Mouse (Mus musculus) heart, postnatal 0 days (tissue): ENCODE data around the gene Pygo2. TPM values are rescaled to one million over a fixed set of nuclear protein-coding genes. Genes with fewer than 3 reads are reported as not detected.

Experiments
- ATAC-seq: fragments of 200-750 bp; cut with Nextera tagmentation; 2 replicates; pipeline ENCODE4 v1.8.0; 2017; ENCODE audit warnings: low read depth, moderate number of reproducible peaks, moderate library complexity; ENCODE audit not compliant: insufficient read depth
- DNase-seq: peaks from one replicate; pipeline ENCODE4 v3.0.0-alpha.2; 2016; ENCODE audit warnings: low spot score
- H3K27ac ChIP-seq: fragments of 300-500 bp; sonication (generic); 2 replicates; pipeline ENCODE4 v1.5.1; 2014; ENCODE audit warnings: low read depth, mild to moderate bottlenecking
- H3K27me3 ChIP-seq: fragments of 300-500 bp; sonication (generic); 2 replicates; pipeline ENCODE4 v1.6.1; 2014; ENCODE audit warnings: low read length, mixed read lengths; ENCODE audit not compliant: control insufficient read depth, insufficient read depth
- H3K36me3 ChIP-seq: fragments of 300-500 bp; sonication (generic); replicated peaks from 2 replicates; pipeline ENCODE4 v1.6.1; 2014; ENCODE audit warnings: low read length, mixed read lengths; ENCODE audit not compliant: control insufficient read depth, insufficient read depth
- H3K4me1 ChIP-seq: fragments of 300-500 bp; sonication (generic); 2 replicates; pipeline ENCODE4 v1.6.1; 2014; ENCODE audit warnings: antibody characterized with exemption; ENCODE audit not compliant: control insufficient read depth, insufficient read depth
- H3K4me2 ChIP-seq: fragments of 300-500 bp; sonication (generic); 2 replicates; pipeline ENCODE4 v1.6.1; 2014; ENCODE audit warnings: low read depth, mild to moderate bottlenecking, low read length, moderate library complexity
- H3K4me3 ChIP-seq: fragments of 300-500 bp; sonication (generic); 2 replicates; pipeline ENCODE4 v1.5.1; 2014; ENCODE audit warnings: low read depth, low read length
- H3K9ac ChIP-seq: fragments of 300-500 bp; sonication (generic); replicated peaks from 2 replicates; pipeline ENCODE4 v1.6.1; 2014; ENCODE audit warnings: low read depth, low read length, mixed read lengths
- H3K9me3 ChIP-seq: fragments of 300-500 bp; sonication (generic); replicated peaks from 2 replicates; pipeline ENCODE4 v1.6.1; 2016; ENCODE audit warnings: low read length; ENCODE audit not compliant: control insufficient read depth
- CTCF ChIP-seq: IDR thresholded peaks from 2 replicates; pipeline ENCODE4 v1.5.1; 2016; ENCODE audit warnings: antibody characterized with exemption, control low read depth, low read depth
- EP300 ChIP-seq: IDR thresholded peaks from 2 replicates; pipeline ENCODE4 v1.6.1; 2016; ENCODE audit warnings: antibody characterized with exemption, low read depth
- WGBS: fragments of 180-500 bp; shearing (Covaris S2); extraction: QIAGEN DNeasy Blood & Tissue Kit; methylation state at CpG from one replicate; pipeline ENCODE4 v1.1.7; 2014; 5-methylcytosine and 5-hydroxymethylcytosine counted together
- polyA plus RNA-seq: library from polyadenylated mRNA; unstranded; fragments of >200 nt; fragmentation: Nextera tagmentation; extraction: Ambion mirVana; gene quantifications from 2 replicates; pipeline ENCODE4 v1.2.1, GENCODE M21; 2015
- total RNA-seq: library from RNA; depleted of rRNA; stranded (reverse); fragments of >200 nt; gene quantifications from 2 replicates; pipeline ENCODE4 v1.2.3, GENCODE M21; 2014; ENCODE audit warnings: low replicate concordance

The Pygo2 gene
- total and polyA plus RNA-seq, 2 experiments from 2014 or later = 10.4 to 49.8 TPM

- 80% methylated on average over 7 of the region's 7 CpGs for WGBS
- Histone ChIP-seq H3K27ac (no peak overlapping the region), H3K9me3 (no peaks in the 10 kb centered on the region), H3K36me3 (peaks cover 27% of the 10 kb centered on the region), H3K4me3 (no peak overlapping the region), H3K4me1 (peaks cover 23% of the 10 kb centered on the region; the same call in 1 of the 2 replicates), H3K9ac (no peak overlapping the region), H3K27me3 (no peaks in the 10 kb centered on the region), H3K4me2 (no peak overlapping the region)
- ATAC-seq (no peak), DNase-seq (no peak)
- TF ChIP-seq CTCF (no peak), EP300 (no peak)
Measured at GRCm38 (mm10) chr3:89435041-89435440, 5.0 kb downstream of the Pygo2 start.

- TF ChIP-seq CTCF (no peak), EP300 (no peak)
- Histone ChIP-seq H3K27me3 (no peaks in the 10 kb centered on the region), H3K27ac (peak within 1 kb of the TSS; percentile 86), H3K9me3 (no peaks in the 10 kb centered on the region), H3K4me1 (peaks cover 23% of the 10 kb centered on the region; the same call in 1 of the 2 replicates), H3K4me3 (peak within 1 kb of the TSS; percentile 63), H3K4me2 (peak within 1 kb of the TSS; percentile 82), H3K36me3 (peaks cover 35% of the 10 kb centered on the region), H3K9ac (peak within 1 kb of the TSS; percentile 68)
- DNase-seq (peak; percentile 93), ATAC-seq (peak; percentile 88)
- 3% methylated on average over 16 of the region's 16 CpGs for WGBS
Measured at GRCm38 (mm10) chr3:89436176-89437113, 6.4 kb downstream of the Pygo2 start, which contains the start of gene Pbxip1. Gene Pbxip1, plus strand, starts transcription at chr3:89436706.

- ATAC-seq = peak; percentile 32; the same call in 1 of the 2 replicates
Measured at GRCm38 (mm10) chr3:89437269-89437668, 7.3 kb downstream of the Pygo2 start.

DNA sequence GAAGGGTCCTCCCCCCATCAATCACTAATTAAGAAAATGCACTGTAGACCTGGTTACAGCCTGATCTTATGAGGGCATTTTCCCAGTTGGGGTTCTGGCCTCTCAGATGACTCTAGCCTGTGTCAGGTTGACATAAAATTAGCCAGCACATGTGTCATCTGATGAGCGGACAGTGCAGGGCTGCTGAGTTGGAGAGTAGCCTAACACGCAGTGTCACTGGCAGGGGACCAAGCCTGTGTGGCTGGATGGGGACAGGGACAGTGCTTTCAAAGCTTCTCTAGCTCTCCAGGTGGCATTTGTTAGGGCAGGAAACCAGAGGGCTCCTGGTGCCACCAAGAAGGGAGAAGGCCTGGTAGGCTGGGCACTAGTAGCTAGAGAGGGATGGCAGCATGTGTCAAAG is 10.7 kb downstream of the Pygo2 start:
- Histone ChIP-seq H3K4me2 (no peak overlapping the region), H3K4me1 (peaks cover 23% of the 10 kb centered on the region; the same call in 1 of the 2 replicates), H3K9me3 (no peaks in the 10 kb centered on the region), H3K9ac (no peak overlapping the region), H3K27ac (no peak overlapping the region), H3K27me3 (no peaks in the 10 kb centered on the region), H3K36me3 (peaks cover 37% of the 10 kb centered on the region), H3K4me3 (no peak overlapping the region)
- TF ChIP-seq CTCF (no peak), EP300 (no peak)
- 74% methylated on average over 2 of the region's 2 CpGs for WGBS
- ATAC-seq = no peak
- DNase-seq = no peak

More at GRCm38 (mm10) chr3:89437269-89437668, 7.3 kb downstream of the Pygo2 start:
- Histone ChIP-seq H3K27me3 (no peaks in the 10 kb centered on the region), H3K4me1 (peaks cover 23% of the 10 kb centered on the region; the same call in 1 of the 2 replicates), H3K9me3 (no peaks in the 10 kb centered on the region), H3K9ac (peak overlapping the region; percentile 68), H3K36me3 (peaks cover 36% of the 10 kb centered on the region), H3K4me3 (peak overlapping the region; percentile 63), H3K27ac (peak overlapping the region; percentile 86), H3K4me2 (peak overlapping the region; percentile 82)
- 27% methylated on average over 5 of the region's 5 CpGs for WGBS
- no peak for TF ChIP-seq CTCF
- TF ChIP-seq EP300 = no peak
- DNase-seq = peak; percentile 57

GRCm38 (mm10) chr3:89448720-89449537 is 18.9 kb downstream of the Pygo2 start:
- TF ChIP-seq EP300 = peak; percentile 53; the same call in 1 of the 2 replicates
- TF ChIP-seq CTCF = 0 out of 2 replicates have a peak, but pooled peaks have one; percentile 4
- Histone ChIP-seq H3K9me3 (no peaks in the 10 kb centered on the region), H3K27me3 (no peaks in the 10 kb centered on the region), H3K4me2 (peak overlapping the region; percentile 12; the same call in 1 of the 2 replicates), H3K4me3 (no peak overlapping the region), H3K27ac (peak overlapping the region; percentile 77), H3K36me3 (peaks cover 36% of the 10 kb centered on the region), H3K4me1 (peaks cover 11% of the 10 kb centered on the region), H3K9ac (no peak overlapping the region)
- 29% methylated on average over 13 of the region's 13 CpGs for WGBS
- peak; percentile 86 for ATAC-seq
- DNase-seq = peak; percentile 88
